Mouse (Mus musculus): ENCODE data around the gene Spats1. TPM values are rescaled to one million over a fixed set of nuclear protein-coding genes. Genes with fewer than 3 reads are reported as not detected.
"Not testable (repeated sequence)": the region's sequence is repeated elsewhere in the genome, so short reads cannot be mapped to it uniquely, and the experiment has no call there.

The Spats1 gene
- total RNA-seq, 4 experiments from 2014 or later: 0.28 to 0.47 (median 0.38) TPM; not detected in 1

- DNase-seq (ENCODE audit: low spot score): peak; percentile 9
Measured at GRCm38 (mm10) chr17:45447063-45447462, 28.2 kb downstream of the Spats1 start.

GRCm38 (mm10) chr17:45445923-45446322, 29.3 kb downstream of the Spats1 start:
- DNase-seq (ENCODE audit: low spot score): no peak

- no peak for DNase-seq (ENCODE audit: low spot score)
Measured at GRCm38 (mm10) chr17:45434262-45434590, 41.0 kb downstream of the Spats1 start.

- DNase-seq (ENCODE audit: low spot score): peak; percentile 98
Measured at GRCm38 (mm10) chr17:45433419-45434261, 41.6 kb downstream of the Spats1 start, which contains the start of gene Cdc5l. Gene Cdc5l, minus strand, starts transcription at chr17:45433737.

GRCm38 (mm10) chr17:45432706-45433398, 42.4 kb downstream of the Spats1 start:
- no peak for DNase-seq (ENCODE audit: low spot score)

GRCm38 (mm10) chr17:45432007-45432406, 43.2 kb downstream of the Spats1 start:
- DNase-seq (ENCODE audit: low spot score): no peak

- DNase-seq (ENCODE audit: low spot score): no peak
Measured at GRCm38 (mm10) chr17:45417387-45417786, 57.8 kb downstream of the Spats1 start.

- not testable (repeated sequence) for DNase-seq (ENCODE audit: low spot score)
Measured at GRCm38 (mm10) chr17:45411617-45412016, 63.6 kb downstream of the Spats1 start.

GRCm38 (mm10) chr17:45408719-45409118, 66.5 kb downstream of the Spats1 start:
- no peak for DNase-seq (ENCODE audit: low spot score)

GRCm38 (mm10) chr17:45406281-45406680, 68.9 kb downstream of the Spats1 start:
- DNase-seq (ENCODE audit: low spot score): no peak

GRCm38 (mm10) chr17:45403207-45403606, 72.0 kb downstream of the Spats1 start:
- peak; percentile 42 for DNase-seq (ENCODE audit: low spot score)

- no peak for DNase-seq (ENCODE audit: low spot score)
Measured at GRCm38 (mm10) chr17:45402601-45403000, 72.6 kb downstream of the Spats1 start.

GRCm38 (mm10) chr17:45402126-45402525, 73.1 kb downstream of the Spats1 start:
- no peak for DNase-seq (ENCODE audit: low spot score)

- DNase-seq (ENCODE audit: low spot score): no peak
Measured at GRCm38 (mm10) chr17:45401126-45401905, 73.9 kb downstream of the Spats1 start.

GRCm38 (mm10) chr17:45398021-45398420, 77.2 kb downstream of the Spats1 start:
- DNase-seq (ENCODE audit: low spot score): no peak

- no peak for DNase-seq (ENCODE audit: low spot score)
Measured at GRCm38 (mm10) chr17:45397541-45397940, 77.7 kb downstream of the Spats1 start.

- DNase-seq (ENCODE audit: low spot score): no peak
Measured at GRCm38 (mm10) chr17:45394612-45395011, 80.6 kb downstream of the Spats1 start.

GRCm38 (mm10) chr17:45393765-45394164, 81.5 kb downstream of the Spats1 start:
- DNase-seq (ENCODE audit: low spot score): no peak

All from heart, adult 8-10 months (tissue).